Mouse (Mus musculus): ENCODE data around the gene Minos1.
A peak's percentile ranks its signal among the peaks of the same experiment; 100 is the strongest.

- TF ChIP-seq CTCF (IDR thresholded peaks at IDR 0.05; ENCODE audit: extremely low read depth, insufficient read depth, low read length) (no peak), POLR2A (IDR thresholded peaks at IDR 0.05; ENCODE audit: extremely low read depth, insufficient read depth, low read length) (peak; percentile 75; the same call in 1 of the 2 replicates)
Observed at GRCm38 (mm10) chr4:139130701-139131549, at the start of gene Minos1.
